Mouse (Mus musculus): ENCODE data around the gene Camsap2. TPM values are rescaled to one million over a fixed set of nuclear protein-coding genes. Genes with fewer than 3 reads are reported as not detected.

Gene Camsap2
- total RNA-seq, 2 experiments from 2014 or later = 21.4 to 22.8 TPM

- no peak for DNase-seq (ENCODE audit: low spot score)
- intact Hi-C loops (cut with DNase I) = loop anchor here (2.0 kb wide), 1 partner anchor 68 kb away; the partner anchor contains the start of gene Ddx59
These were observed 600 bp upstream of the Camsap2 start for GRCm38 (mm10) chr1:136346373-136347035.

DNA sequence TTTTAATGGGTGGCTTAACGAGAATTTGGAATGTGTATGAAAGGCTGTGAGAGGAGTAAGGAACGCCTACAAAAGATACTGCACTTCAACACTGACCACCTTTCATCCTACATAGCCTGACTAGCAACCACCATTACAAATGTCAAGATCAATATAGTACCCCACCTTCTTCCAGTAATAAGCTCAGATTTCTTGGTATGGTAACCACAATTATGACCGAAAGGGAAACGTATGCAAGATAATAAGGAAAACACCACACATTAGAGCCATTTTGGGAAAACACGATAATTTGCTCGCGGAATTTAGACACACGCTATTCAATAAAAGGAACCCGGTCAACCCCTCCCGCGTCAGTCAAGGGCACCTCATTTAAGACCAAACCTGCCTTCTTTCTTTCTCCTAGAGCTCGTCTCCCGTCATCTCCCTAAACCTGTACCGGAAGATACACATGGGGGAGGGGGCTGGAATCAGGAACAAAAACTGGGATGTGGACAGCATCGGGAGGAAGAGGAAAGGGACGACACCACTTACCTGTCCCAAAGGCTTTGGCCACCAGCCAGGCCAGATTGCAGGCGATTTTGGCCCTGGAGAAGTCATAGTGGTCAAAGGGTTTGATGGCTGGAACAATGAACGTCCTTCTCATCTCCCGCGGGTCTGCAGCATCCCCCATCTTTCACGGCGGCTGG, 993 bp downstream of the Camsap2 start:
- intact Hi-C loops (cut with DNase I) = loop anchor here (5.0 kb wide), 1 partner anchor 38 kb away; no protein-coding TSS in a partner anchor
- no peak for DNase-seq (ENCODE audit: low spot score)

DNA sequence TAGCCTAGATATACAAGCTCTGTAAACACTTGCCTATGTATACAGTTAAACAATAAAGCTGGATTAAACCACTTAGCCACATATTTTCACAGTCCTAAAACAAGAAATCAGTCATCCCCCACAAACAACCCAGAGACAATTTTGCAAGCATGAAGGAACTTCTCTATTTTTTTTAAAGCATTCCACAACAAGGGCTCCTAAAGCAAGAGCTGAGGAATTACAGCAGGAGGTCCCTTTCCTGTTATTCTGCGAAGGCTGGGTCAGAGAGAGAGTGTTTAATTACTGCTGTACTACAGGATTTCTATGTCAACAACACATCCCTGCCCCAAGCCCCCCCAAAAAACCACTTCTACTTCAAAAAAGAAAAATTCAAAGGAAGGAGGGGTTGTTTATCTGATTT, 1.6 kb downstream of the Camsap2 start:
- intact Hi-C loops (cut with DNase I) = loop anchor here (5.0 kb wide), 1 partner anchor 37 kb away; no protein-coding TSS in a partner anchor
- DNase-seq (ENCODE audit: low spot score) = no peak

- intact Hi-C loops (cut with DNase I) = loop anchor here (5.0 kb wide), 1 partner anchor 36 kb away; no protein-coding TSS in a partner anchor
- no peak for DNase-seq (ENCODE audit: low spot score)
These were observed 2.2 kb downstream of the Camsap2 start for GRCm38 (mm10) chr1:136343727-136344126.

DNA sequence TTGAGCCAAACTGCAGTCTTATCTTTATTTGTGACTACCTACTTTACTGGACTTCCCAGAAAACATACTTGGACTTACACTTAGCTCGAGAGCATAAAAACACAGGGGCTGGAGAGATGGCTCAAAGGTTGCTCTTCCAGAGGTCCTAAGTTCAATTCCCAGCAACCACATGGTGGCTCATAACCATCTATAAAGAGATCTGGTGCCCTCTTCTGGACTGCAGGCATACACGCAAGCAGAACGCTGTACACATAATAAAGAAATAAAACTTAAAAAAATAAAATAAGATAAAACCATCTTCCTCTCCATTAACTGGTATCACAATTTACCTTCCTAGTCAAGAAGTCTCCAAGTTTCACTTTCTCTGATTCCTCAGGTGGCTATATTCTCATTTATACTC, 5.4 kb downstream of the Camsap2 start:
- DNase-seq (ENCODE audit: low spot score) = no peak
- intact Hi-C loops (cut with DNase I) = loop anchor here (5.0 kb wide), 1 partner anchor 33 kb away; no protein-coding TSS in a partner anchor

GRCm38 (mm10) chr1:136334743-136335142, 11.2 kb downstream of the Camsap2 start:
- no peak for DNase-seq (ENCODE audit: low spot score)
- intact Hi-C loops (cut with DNase I) = no loop called here

- intact Hi-C loops (cut with DNase I) = no loop called here
- no peak for DNase-seq (ENCODE audit: low spot score)
These were observed 12.4 kb downstream of the Camsap2 start for GRCm38 (mm10) chr1:136333512-136333911.

GRCm38 (mm10) chr1:136333071-136333470, 12.8 kb downstream of the Camsap2 start:
- no peak for DNase-seq (ENCODE audit: low spot score)
- intact Hi-C loops (cut with DNase I) = no loop called here

DNA sequence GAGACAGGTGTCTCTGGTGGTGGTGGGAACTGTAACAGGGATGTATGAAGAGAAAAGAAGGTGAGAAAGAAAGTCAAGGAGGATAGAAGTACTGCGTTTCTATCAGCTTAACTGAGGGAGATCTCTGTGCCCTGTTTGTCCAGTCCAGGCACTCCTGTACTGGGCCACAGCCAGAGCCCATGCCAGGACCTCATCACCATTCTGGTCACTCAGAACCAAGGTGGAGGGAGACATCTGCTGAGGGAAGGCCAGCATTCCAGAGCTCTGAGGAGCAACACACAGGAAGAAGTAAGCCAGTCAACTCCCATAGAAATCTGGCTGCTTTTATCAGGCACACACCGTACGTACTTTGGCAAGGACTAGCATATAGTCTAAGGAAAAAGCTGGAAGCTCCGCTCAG, 14.1 kb downstream of the Camsap2 start:
- DNase-seq (ENCODE audit: low spot score) = no peak
- intact Hi-C loops (cut with DNase I) = no loop called here

DNA sequence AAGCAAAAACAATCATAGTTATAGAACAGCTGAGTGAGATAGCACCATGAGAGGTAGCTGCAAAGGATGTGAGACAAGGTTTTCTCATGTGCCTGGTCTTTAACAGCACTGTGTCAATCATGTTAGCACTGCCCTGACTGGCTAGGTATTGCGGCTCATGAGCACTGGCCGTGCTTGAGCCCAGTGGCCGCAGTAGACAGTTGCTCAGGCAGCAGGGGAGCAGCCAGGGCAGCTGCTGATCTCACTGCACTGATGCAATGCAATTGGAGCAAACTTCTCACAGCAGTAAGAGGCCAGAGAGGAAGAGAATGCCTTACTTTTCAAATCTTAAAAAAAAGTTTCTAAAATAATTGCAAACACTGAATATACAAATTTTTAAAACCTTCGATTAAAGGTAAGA, 16.5 kb downstream of the Camsap2 start:
- DNase-seq (ENCODE audit: low spot score) = no peak
- intact Hi-C loops (cut with DNase I) = no loop called here

GRCm38 (mm10) chr1:136328640-136329039, 17.3 kb downstream of the Camsap2 start:
- no peak for DNase-seq (ENCODE audit: low spot score)
- intact Hi-C loops (cut with DNase I) = no loop called here

DNA sequence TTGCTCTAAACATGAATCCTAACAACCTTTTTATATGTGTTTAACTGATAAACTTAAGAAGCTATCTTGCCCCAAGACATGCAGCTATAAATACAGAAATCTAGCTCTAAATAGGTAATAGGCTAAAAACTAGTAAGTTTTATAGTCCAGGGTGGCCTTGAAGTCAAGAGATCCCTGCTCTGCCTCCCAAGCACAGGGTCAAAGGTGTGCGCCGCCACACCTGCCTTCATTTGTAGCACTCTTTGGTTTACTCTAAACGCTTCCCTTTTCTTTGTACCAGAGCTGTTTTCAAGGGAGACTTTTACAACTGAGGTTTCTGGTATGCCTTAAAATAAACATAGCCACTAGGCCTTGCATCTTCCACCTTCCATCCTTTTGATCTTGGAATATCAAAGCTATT, 18.3 kb downstream of the Camsap2 start:
- intact Hi-C loops (cut with DNase I) = no loop called here
- DNase-seq (ENCODE audit: low spot score) = no peak

DNA sequence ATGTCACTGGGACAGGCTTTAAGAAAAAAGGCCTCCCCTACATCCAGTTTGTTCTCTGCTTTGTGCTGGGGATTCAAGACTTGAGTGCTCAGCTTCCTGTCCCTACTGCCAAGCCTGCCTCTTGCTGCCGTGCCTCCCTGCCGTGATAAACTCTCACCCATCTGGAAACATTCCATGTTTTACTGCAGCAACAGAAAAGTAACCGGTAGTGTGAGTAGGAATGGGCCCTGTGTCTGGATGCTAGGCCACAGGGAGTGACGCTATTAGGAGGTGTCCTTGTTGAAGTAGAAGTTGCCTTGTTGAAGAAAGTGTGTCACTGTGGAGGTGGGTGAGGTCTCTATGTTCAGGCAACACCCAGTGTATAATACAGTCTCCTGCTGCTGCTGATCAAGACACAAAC, 20.0 kb downstream of the Camsap2 start:
- peak; percentile 16 for DNase-seq (ENCODE audit: low spot score)
- intact Hi-C loops (cut with DNase I) = no loop called here

DNA sequence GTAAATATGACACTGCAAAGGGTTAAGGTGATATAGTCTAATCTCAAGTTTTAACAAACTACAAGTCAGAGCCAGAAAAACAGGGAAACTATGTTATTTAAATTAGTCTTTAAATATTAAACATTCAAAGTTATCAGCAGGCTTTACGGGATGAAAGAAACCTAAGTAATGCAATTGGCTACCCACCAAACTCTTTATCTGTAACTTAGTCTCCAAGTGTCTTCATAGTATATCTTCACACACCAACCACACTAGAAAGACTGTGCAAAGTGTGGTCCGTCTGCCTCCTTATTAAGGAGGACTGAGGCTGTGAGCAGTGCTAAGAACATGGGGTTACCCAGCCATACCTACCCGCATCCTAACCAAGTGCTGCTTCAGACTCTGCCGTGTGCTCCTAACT, 23.6 kb downstream of the Camsap2 start:
- no peak for DNase-seq (ENCODE audit: low spot score)
- intact Hi-C loops (cut with DNase I) = no loop called here

- intact Hi-C loops (cut with DNase I) = no loop called here
- no peak for DNase-seq (ENCODE audit: low spot score)
These were observed 29.6 kb downstream of the Camsap2 start for GRCm38 (mm10) chr1:136316317-136316716.

- DNase-seq (ENCODE audit: low spot score) = no peak
- intact Hi-C loops (cut with DNase I) = loop anchor here (5.0 kb wide), 3 partner anchors 33 to 148 kb away; partner anchors contain the start of gene Ddx59
These were observed 36.7 kb downstream of the Camsap2 start for GRCm38 (mm10) chr1:136309193-136309592.

- no peak for DNase-seq (ENCODE audit: low spot score)
- intact Hi-C loops (cut with DNase I) = loop anchor here (5.0 kb wide), 3 partner anchors 36 to 151 kb away; partner anchors contain the start of gene Ddx59
These were observed 39.5 kb downstream of the Camsap2 start for GRCm38 (mm10) chr1:136306424-136306823.

- intact Hi-C loops (cut with DNase I) = loop anchor here (10.0 kb wide), 1 partner anchor 231 kb away; no protein-coding TSS in a partner anchor
- no peak for DNase-seq (ENCODE audit: low spot score)
These were observed 51.9 kb downstream of the Camsap2 start for GRCm38 (mm10) chr1:136293961-136294360.

- intact Hi-C loops (cut with DNase I) = loop anchor here (1.0 to 10.0 kb wide), 2 partner anchors 168 to 235 kb away; no protein-coding TSS in a partner anchor
- DNase-seq (ENCODE audit: low spot score) = no peak
These were observed 56.1 kb downstream of the Camsap2 start for GRCm38 (mm10) chr1:136289803-136290202.

- DNase-seq (ENCODE audit: low spot score) = no peak
- intact Hi-C loops (cut with DNase I) = no loop called here
These were observed 68.5 kb downstream of the Camsap2 start for GRCm38 (mm10) chr1:136277366-136277765.

DNA sequence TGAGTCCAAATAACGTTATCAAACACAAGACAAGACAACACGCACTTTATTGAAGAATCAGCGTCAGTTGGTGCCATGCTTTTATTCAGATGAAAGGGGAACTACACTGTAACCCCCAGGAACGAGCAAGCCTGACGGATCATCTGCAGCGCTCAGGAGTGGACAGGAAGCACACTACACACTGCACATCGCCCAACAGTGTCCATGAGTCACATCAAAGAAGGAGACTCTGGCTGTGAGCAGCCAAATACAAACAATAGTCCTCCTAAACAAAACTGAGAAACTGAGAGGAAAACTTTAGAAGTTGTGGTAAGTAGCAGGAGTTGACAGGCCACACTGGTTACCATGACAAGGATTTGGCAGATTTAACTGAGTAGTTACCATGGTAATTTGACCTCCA, 77.7 kb downstream of the Camsap2 start:
- no peak for DNase-seq (ENCODE audit: low spot score)
- intact Hi-C loops (cut with DNase I) = no loop called here
